Mouse (Mus musculus) frontal cortex, postnatal 36 days (tissue): ENCODE measurements around the gene Etnk1.
"Not testable (repeated sequence)": the region's sequence is repeated elsewhere in the genome, so short reads cannot be mapped to it uniquely, and the experiment has no call there.

ENCODE experiments used
- DNase-seq, 2 experiments: peaks; one replicate each; pipeline ENCODE4 v3.0.0; 2022; ENCODE audit warnings: low spot score in 2 of 2

Gene Etnk1

GRCm38 (mm10) chr6:143151081-143151995, 15.7 kb upstream of the Etnk1 start:
- DNase-seq: not testable (repeated sequence)

- DNase-seq: no peak
Observed at GRCm38 (mm10) chr6:143152321-143152827, 14.6 kb upstream of the Etnk1 start.

GRCm38 (mm10) chr6:143153160-143153559, 13.9 kb upstream of the Etnk1 start:
- DNase-seq: no peak

- no peak for DNase-seq
Observed at GRCm38 (mm10) chr6:143153751-143154494, 13.1 kb upstream of the Etnk1 start.

GRCm38 (mm10) chr6:143154885-143155284, 12.1 kb upstream of the Etnk1 start:
- DNase-seq: no peak

- DNase-seq: no peak
Observed at GRCm38 (mm10) chr6:143155996-143156395, 11.0 kb upstream of the Etnk1 start.

GRCm38 (mm10) chr6:143156684-143157083, 10.3 kb upstream of the Etnk1 start:
- no peak for DNase-seq

GRCm38 (mm10) chr6:143157401-143157800, 9.6 kb upstream of the Etnk1 start:
- DNase-seq: no peak

- DNase-seq: no peak
Observed at GRCm38 (mm10) chr6:143160572-143161231, 6.3 kb upstream of the Etnk1 start.

GRCm38 (mm10) chr6:143162161-143162877, 4.7 kb upstream of the Etnk1 start:
- no peak for DNase-seq

GRCm38 (mm10) chr6:143163956-143164905, 2.8 kb upstream of the Etnk1 start:
- no peak for DNase-seq

- DNase-seq: no peak
Observed at GRCm38 (mm10) chr6:143164906-143165255, 2.1 kb upstream of the Etnk1 start.

- DNase-seq: no peak
Observed at GRCm38 (mm10) chr6:143165404-143166257, 1.4 kb upstream of the Etnk1 start.

GRCm38 (mm10) chr6:143167409-143167919, 443 bp downstream of the Etnk1 start:
- peak; percentile 33 to 36 for DNase-seq

- no peak for DNase-seq
Observed at GRCm38 (mm10) chr6:143167981-143168674, 1.1 kb downstream of the Etnk1 start.

- DNase-seq: no peak
Observed at GRCm38 (mm10) chr6:143169385-143169784, 2.4 kb downstream of the Etnk1 start.

GRCm38 (mm10) chr6:143170166-143170960, 3.3 kb downstream of the Etnk1 start:
- no peak for DNase-seq

- DNase-seq: no peak
Observed at GRCm38 (mm10) chr6:143171066-143171465, 4.0 kb downstream of the Etnk1 start.
